Mouse (Mus musculus) lung, embryonic 16.5 days (tissue): ENCODE data around the gene Fcho1. TPM values are rescaled to one million over a fixed set of nuclear protein-coding genes. Genes with fewer than 3 reads are reported as not detected.
A peak's percentile ranks its signal among the peaks of the same experiment; 100 is the strongest.

Experiments
- ATAC-seq: fragments of 200-750 bp; cut with Nextera tagmentation; 2 replicates; pipeline ENCODE4 v1.8.0; 2017; ENCODE audit warnings: low read depth, mild to moderate bottlenecking, moderate library complexity
- H3K27ac ChIP-seq: fragments of 300-500 bp; sonication (generic); 2 replicates; pipeline ENCODE4 v1.5.1; 2014; ENCODE audit warnings: mild to moderate bottlenecking, control low read depth, low read length
- H3K27me3 ChIP-seq: fragments of 300-500 bp; sonication (generic); 2 replicates; pipeline ENCODE4 v1.6.1; 2014; ENCODE audit warnings: low read depth, low read length, mixed read lengths; ENCODE audit not compliant: control insufficient read depth, insufficient read depth
- H3K36me3 ChIP-seq: fragments of 300-500 bp; sonication (generic); 2 replicates; pipeline ENCODE4 v1.6.1; 2014; ENCODE audit warnings: low read length; ENCODE audit not compliant: control insufficient read depth, insufficient read depth
- H3K4me1 ChIP-seq: fragments of 300-500 bp; sonication (generic); replicated peaks from 2 replicates; pipeline ENCODE4 v1.6.1; 2014; ENCODE audit warnings: low read length, mixed read lengths; ENCODE audit not compliant: control insufficient read depth, insufficient read depth
- H3K4me2 ChIP-seq: fragments of 300-500 bp; sonication (generic); 2 replicates; pipeline ENCODE4 v1.6.1; 2014; ENCODE audit warnings: low read depth, low read length, control low read depth
- H3K4me3 ChIP-seq: fragments of 300-500 bp; sonication (generic); 2 replicates; pipeline ENCODE4 v1.5.1; 2014; ENCODE audit warnings: mild to moderate bottlenecking, low read length, control low read depth
- H3K9ac ChIP-seq: fragments of 300-500 bp; sonication (generic); 2 replicates; pipeline ENCODE4 v1.6.1; 2014; ENCODE audit warnings: low read length, control low read depth
- H3K9me3 ChIP-seq: fragments of 300-500 bp; sonication (generic); 2 replicates; pipeline ENCODE4 v1.6.1; 2016; ENCODE audit warnings: low read length; ENCODE audit not compliant: control insufficient read depth
- WGBS: fragments of 180-500 bp; shearing (Covaris S2); extraction: QIAGEN DNeasy Blood & Tissue Kit; methylation state at CpG from one replicate; pipeline ENCODE4 v1.1.7; 2014; 5-methylcytosine and 5-hydroxymethylcytosine counted together
- polyA plus RNA-seq: library from polyadenylated mRNA; unstranded; fragments of >200 nt; fragmentation: Nextera tagmentation; extraction: Ambion mirVana; gene quantifications from 2 replicates; pipeline ENCODE4 v1.2.1, GENCODE M21; 2015

Gene Fcho1
- polyA plus RNA-seq, 1 experiment from 2014 or later = 6.5 TPM

DNA sequence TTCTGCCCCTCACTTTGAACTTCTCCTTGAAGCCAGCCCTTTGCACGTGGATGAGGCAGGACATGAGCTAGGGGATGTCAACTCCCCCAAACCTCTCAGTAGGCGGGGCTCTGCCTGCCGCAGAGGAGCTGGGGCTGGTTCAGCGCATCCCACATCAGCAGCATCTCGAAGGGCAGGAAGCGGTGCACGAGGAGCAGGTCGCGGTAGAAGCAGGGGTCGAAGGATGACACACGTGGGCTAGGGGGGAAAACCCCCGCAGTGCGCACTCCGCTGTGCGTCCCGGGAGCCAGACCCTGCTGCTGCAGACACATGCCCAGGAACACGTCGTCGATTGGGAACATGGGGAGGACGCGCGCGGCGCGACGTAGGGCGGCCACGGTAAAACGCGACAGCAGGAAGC is 33.0 kb downstream of the Fcho1 start:
- peaks cover 82% of the 10 kb centered on the region for H3K27me3 ChIP-seq
- no peak overlapping the region for H3K9ac ChIP-seq
- no peaks in the 10 kb centered on the region; the same call in 1 of the 2 replicates for H3K9me3 ChIP-seq
- ATAC-seq = no peak
- H3K4me2 ChIP-seq = no peak overlapping the region
- 6% methylated on average over 30 of the region's 30 CpGs for WGBS
- H3K36me3 ChIP-seq = no peaks in the 10 kb centered on the region
- no peak overlapping the region for H3K27ac ChIP-seq
- peaks cover 7% of the 10 kb centered on the region; the same call in 1 of the 2 replicates for H3K4me1 ChIP-seq
- no peak overlapping the region for H3K4me3 ChIP-seq

GRCm38 (mm10) chr8:71689028-71689427 is 36.5 kb downstream of the Fcho1 start, which contains the start of gene Insl3:
Gene Insl3 (plus strand): TSS chr8:71689214.
- H3K9me3 ChIP-seq = no peaks in the 10 kb centered on the region; the same call in 1 of the 2 replicates
- H3K27ac ChIP-seq = no peak within 1 kb of the TSS
- 13% methylated on average over 31 of the region's 33 CpGs for WGBS

GRCm38 (mm10) chr8:71687616-71688015 is 37.9 kb downstream of the Fcho1 start:
- 14% methylated on average over 8 of the region's 8 CpGs for WGBS
- no peak for ATAC-seq
- Histone ChIP-seq H3K9ac (no peak overlapping the region), H3K36me3 (no peaks in the 10 kb centered on the region), H3K9me3 (no peaks in the 10 kb centered on the region), H3K27me3 (peaks cover 100% of the 10 kb centered on the region), H3K4me2 (no peak overlapping the region), H3K4me3 (no peak overlapping the region), H3K4me1 (peaks cover 12% of the 10 kb centered on the region), H3K27ac (no peak overlapping the region)

More at GRCm38 (mm10) chr8:71689028-71689427, 36.5 kb downstream of the Fcho1 start, which contains the start of gene Insl3:
- no peak within 1 kb of the TSS for H3K4me3 ChIP-seq
- peaks cover 19% of the 10 kb centered on the region for H3K4me1 ChIP-seq
- peaks cover 100% of the 10 kb centered on the region for H3K27me3 ChIP-seq
- H3K36me3 ChIP-seq = no peaks in the 10 kb centered on the region
- H3K9ac ChIP-seq = no peak within 1 kb of the TSS
- H3K4me2 ChIP-seq = no peak within 1 kb of the TSS
- no peak for ATAC-seq

DNA sequence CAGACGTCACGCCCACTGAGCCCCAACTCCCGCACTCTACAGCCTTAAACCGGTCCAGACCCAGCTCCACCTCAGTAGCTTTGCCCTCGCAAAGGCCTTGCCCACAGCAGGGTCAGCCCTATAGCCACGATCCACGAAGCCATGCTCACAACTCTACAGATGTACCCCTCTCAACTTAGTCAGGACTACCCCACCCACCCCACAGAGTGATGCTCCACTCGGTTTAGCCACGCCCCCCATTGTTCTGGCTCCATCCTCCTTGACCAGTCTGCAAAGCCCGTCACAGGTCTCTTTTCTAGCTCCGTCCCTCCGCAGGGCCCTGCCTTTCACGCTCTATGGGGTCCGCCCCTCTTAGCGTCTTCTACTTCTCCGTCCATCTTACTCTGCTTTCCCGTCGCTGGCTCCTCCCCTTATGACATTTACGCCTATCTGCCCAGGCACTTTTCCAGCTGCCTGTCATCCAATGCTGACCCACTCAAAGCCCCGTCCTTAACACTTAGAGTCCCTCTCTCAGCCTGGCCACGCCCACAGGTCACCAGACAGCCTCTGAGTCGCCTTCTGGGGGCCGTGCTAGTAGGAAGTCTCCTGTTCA is 39.3 kb downstream of the Fcho1 start:
- 7% methylated on average over 23 of the region's 23 CpGs for WGBS
- Histone ChIP-seq H3K27me3 (peaks cover 100% of the 10 kb centered on the region), H3K27ac (no peak overlapping the region), H3K9me3 (no peaks in the 10 kb centered on the region), H3K4me1 (peaks cover 12% of the 10 kb centered on the region), H3K4me3 (peak overlapping the region; percentile 32), H3K36me3 (no peaks in the 10 kb centered on the region), H3K9ac (no peak overlapping the region), H3K4me2 (peak overlapping the region; percentile 51)
- peak; percentile 75 for ATAC-seq

DNA sequence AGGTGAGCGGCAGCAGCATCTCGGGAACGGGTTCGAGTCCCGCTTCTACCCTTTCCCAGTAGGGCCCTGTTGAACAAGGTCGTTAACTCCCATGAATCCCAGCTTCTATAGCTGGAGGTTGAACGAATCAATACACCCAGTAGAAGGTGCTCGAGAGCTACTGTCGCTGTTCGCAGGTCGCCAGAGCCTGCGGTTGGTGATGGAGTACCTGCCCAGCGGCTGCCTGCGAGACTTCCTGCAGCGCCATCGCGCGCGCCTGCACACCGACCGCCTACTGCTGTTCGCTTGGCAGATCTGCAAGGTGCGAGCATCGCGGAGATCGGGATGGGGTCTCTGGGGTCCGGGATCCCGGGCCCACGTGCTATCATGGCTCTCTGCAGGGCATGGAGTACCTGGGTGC is 39.9 kb downstream of the Fcho1 start:
- no peaks in the 10 kb centered on the region for H3K36me3 ChIP-seq
- H3K9me3 ChIP-seq = no peaks in the 10 kb centered on the region
- H3K9ac ChIP-seq = no peak overlapping the region
- ATAC-seq = no peak
- peak overlapping the region; percentile 51 for H3K4me2 ChIP-seq
- peak overlapping the region; percentile 32 for H3K4me3 ChIP-seq
- H3K4me1 ChIP-seq = peaks cover 13% of the 10 kb centered on the region
- H3K27me3 ChIP-seq = peaks cover 100% of the 10 kb centered on the region
- 9% methylated on average over 29 of the region's 29 CpGs for WGBS
- no peak overlapping the region for H3K27ac ChIP-seq

GRCm38 (mm10) chr8:71684701-71685100 is 40.8 kb downstream of the Fcho1 start:
- Histone ChIP-seq H3K27me3 (peaks cover 99% of the 10 kb centered on the region), H3K4me3 (no peak overlapping the region), H3K27ac (no peak overlapping the region), H3K9ac (no peak overlapping the region), H3K9me3 (no peaks in the 10 kb centered on the region), H3K4me1 (peaks cover 17% of the 10 kb centered on the region), H3K36me3 (no peaks in the 10 kb centered on the region), H3K4me2 (no peak overlapping the region)
- no peak for ATAC-seq
- 27% methylated on average over 10 of the region's 10 CpGs for WGBS

DNA sequence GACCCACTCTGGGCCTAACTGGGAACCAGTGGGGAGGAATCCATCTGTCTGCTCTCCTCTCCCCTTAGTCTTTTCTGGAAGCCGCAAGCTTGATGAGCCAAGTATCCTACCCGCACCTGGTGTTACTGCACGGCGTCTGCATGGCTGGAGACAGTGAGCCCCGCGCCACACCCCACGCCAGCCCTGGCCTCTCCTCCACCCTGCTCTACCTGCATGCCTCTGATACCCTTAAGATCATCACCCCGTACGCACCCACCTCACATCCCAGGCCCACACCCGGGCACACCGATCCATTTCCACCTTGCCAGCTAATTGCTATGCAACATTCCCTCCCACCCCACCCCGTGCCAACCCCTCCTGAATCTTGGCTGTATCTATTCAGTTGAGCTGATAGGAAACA is 42.7 kb downstream of the Fcho1 start:
- H3K4me3 ChIP-seq = no peak overlapping the region
- no peak overlapping the region for H3K4me2 ChIP-seq
- H3K9me3 ChIP-seq = no peaks in the 10 kb centered on the region
- no peak overlapping the region for H3K9ac ChIP-seq
- H3K27ac ChIP-seq = no peak overlapping the region
- no peaks in the 10 kb centered on the region for H3K36me3 ChIP-seq
- peaks cover 19% of the 10 kb centered on the region for H3K4me1 ChIP-seq
- no peak for ATAC-seq
- H3K27me3 ChIP-seq = peaks cover 94% of the 10 kb centered on the region
- WGBS = 67% methylated on average over 12 of the region's 12 CpGs

GRCm38 (mm10) chr8:71681369-71681915 is 44.1 kb downstream of the Fcho1 start:
- Histone ChIP-seq H3K4me1 (peaks cover 16% of the 10 kb centered on the region), H3K9ac (no peak overlapping the region), H3K27me3 (peaks cover 84% of the 10 kb centered on the region), H3K9me3 (no peaks in the 10 kb centered on the region), H3K27ac (no peak overlapping the region), H3K4me2 (no peak overlapping the region), H3K36me3 (no peaks in the 10 kb centered on the region), H3K4me3 (no peak overlapping the region)
- WGBS = 19% methylated on average over 17 of the region's 18 CpGs
- no peak for ATAC-seq

- Histone ChIP-seq H3K4me3 (no peak overlapping the region), H3K9ac (no peak overlapping the region), H3K9me3 (no peaks in the 10 kb centered on the region), H3K4me2 (peak overlapping the region; percentile 12; the same call in 1 of the 2 replicates), H3K27me3 (peaks cover 74% of the 10 kb centered on the region), H3K27ac (no peak overlapping the region), H3K36me3 (no peaks in the 10 kb centered on the region), H3K4me1 (peaks cover 7% of the 10 kb centered on the region)
- 8% methylated on average over 20 of the region's 21 CpGs for WGBS
- no peak for ATAC-seq
Measured at GRCm38 (mm10) chr8:71680471-71680870, 45.0 kb downstream of the Fcho1 start.
